Mouse (Mus musculus) liver, embryonic 13.5 days (tissue): ENCODE data around the gene Prr22. TPM values are rescaled to one million over a fixed set of nuclear protein-coding genes. Genes with fewer than 3 reads are reported as not detected.

Experiments
- ATAC-seq: fragments of 200-750 bp; cut with Nextera tagmentation; 2 replicates; pipeline ENCODE4 v1.8.0; 2017; ENCODE audit warnings: low read depth, mild to moderate bottlenecking, moderate number of reproducible peaks, moderate library complexity
- DNase-seq: peaks from one replicate; pipeline ENCODE4 v3.0.0; 2022
- H3K27ac ChIP-seq: fragments of 300-500 bp; sonication (generic); 2 replicates; pipeline ENCODE4 v1.5.1; 2015; ENCODE audit warnings: moderate library complexity, mild to moderate bottlenecking, inconsistent platforms
- H3K27me3 ChIP-seq: fragments of 300-500 bp; sonication (generic); 2 replicates; pipeline ENCODE4 v1.6.1; 2015; ENCODE audit warnings: mild to moderate bottlenecking, inconsistent platforms
- H3K36me3 ChIP-seq: fragments of 300-500 bp; sonication (generic); 2 replicates; pipeline ENCODE4 v1.6.1; 2015; ENCODE audit warnings: mild to moderate bottlenecking, inconsistent platforms
- H3K4me1 ChIP-seq: fragments of 300-500 bp; sonication (generic); replicated peaks from 2 replicates; pipeline ENCODE4 v1.6.1; 2015; ENCODE audit warnings: inconsistent platforms
- H3K4me2 ChIP-seq: fragments of 300-500 bp; sonication (generic); 2 replicates; pipeline ENCODE4 v1.6.1; 2015; ENCODE audit warnings: inconsistent platforms, mild to moderate bottlenecking, moderate library complexity
- H3K4me3 ChIP-seq: fragments of 300-500 bp; sonication (generic); replicated peaks from 2 replicates; pipeline ENCODE4 v1.5.1; 2015; ENCODE audit warnings: mild to moderate bottlenecking, inconsistent platforms
- H3K9ac ChIP-seq: fragments of 300-500 bp; sonication (generic); 2 replicates; pipeline ENCODE4 v1.6.1; 2015; ENCODE audit warnings: mild to moderate bottlenecking, inconsistent platforms
- H3K9me3 ChIP-seq: fragments of 300-500 bp; sonication (generic); replicated peaks from 2 replicates; pipeline ENCODE4 v1.6.1; 2016; ENCODE audit warnings: inconsistent platforms
- WGBS: fragments of 180-500 bp; shearing (Covaris S2); methylation state at CpG from one replicate; pipeline ENCODE4 v1.1.7; 2015; ENCODE audit not compliant: insufficient replicate concordance; 5-methylcytosine and 5-hydroxymethylcytosine counted together
- polyA plus RNA-seq: library from polyadenylated mRNA; unstranded; fragments of >200 nt; fragmentation: Nextera tagmentation; extraction: Ambion mirVana; gene quantifications from 2 replicates; pipeline ENCODE4 v1.2.1, GENCODE M21; 2015

Prr22 gene
- polyA plus RNA-seq, 1 experiment from 2014 or later = 0.45 TPM

- no peak overlapping the region for H3K27ac ChIP-seq
- no peaks in the 10 kb centered on the region for H3K36me3 ChIP-seq
- H3K4me3 ChIP-seq = no peak overlapping the region
- H3K4me2 ChIP-seq = no peak overlapping the region
- H3K27me3 ChIP-seq = peaks cover 58% of the 10 kb centered on the region
- no peak for DNase-seq
- WGBS = 60% methylated on average over 17 of the region's 17 CpGs
- no peaks in the 10 kb centered on the region for H3K4me1 ChIP-seq
- H3K9me3 ChIP-seq = no peaks in the 10 kb centered on the region
- no peak overlapping the region for H3K9ac ChIP-seq
- no peak for ATAC-seq
These were observed 29.3 kb upstream of the Prr22 start for GRCm38 (mm10) chr17:56740788-56741160.

DNA sequence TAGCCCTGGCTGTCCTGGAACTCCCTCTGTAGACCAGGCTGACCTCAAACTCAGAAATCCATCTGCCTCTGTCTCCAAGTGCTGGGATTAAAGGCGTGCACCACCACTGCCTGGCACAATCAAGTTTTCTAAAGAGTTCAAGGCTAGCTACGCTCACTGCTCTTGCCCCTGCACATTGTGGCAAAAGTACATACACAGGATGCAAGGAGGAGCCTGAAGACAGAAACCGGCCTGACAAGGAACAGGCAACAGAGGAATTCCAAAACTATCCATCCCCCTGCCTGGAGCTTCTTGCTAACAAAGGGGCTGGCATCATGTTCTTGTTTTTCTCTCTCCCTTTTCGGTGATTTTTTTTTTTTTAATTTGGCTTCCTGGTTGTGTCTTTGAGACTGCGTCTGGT, 25.9 kb upstream of the Prr22 start:
- WGBS = 40% methylated on average over 5 of the region's 5 CpGs
- H3K36me3 ChIP-seq = no peaks in the 10 kb centered on the region
- DNase-seq (no peak), ATAC-seq (no peak)
- H3K4me2 ChIP-seq = no peak overlapping the region
- no peaks in the 10 kb centered on the region for H3K9me3 ChIP-seq
- no peak overlapping the region for H3K4me3 ChIP-seq
- peaks cover 47% of the 10 kb centered on the region for H3K27me3 ChIP-seq
- no peak overlapping the region for H3K9ac ChIP-seq
- no peak overlapping the region for H3K27ac ChIP-seq
- no peaks in the 10 kb centered on the region for H3K4me1 ChIP-seq

DNA sequence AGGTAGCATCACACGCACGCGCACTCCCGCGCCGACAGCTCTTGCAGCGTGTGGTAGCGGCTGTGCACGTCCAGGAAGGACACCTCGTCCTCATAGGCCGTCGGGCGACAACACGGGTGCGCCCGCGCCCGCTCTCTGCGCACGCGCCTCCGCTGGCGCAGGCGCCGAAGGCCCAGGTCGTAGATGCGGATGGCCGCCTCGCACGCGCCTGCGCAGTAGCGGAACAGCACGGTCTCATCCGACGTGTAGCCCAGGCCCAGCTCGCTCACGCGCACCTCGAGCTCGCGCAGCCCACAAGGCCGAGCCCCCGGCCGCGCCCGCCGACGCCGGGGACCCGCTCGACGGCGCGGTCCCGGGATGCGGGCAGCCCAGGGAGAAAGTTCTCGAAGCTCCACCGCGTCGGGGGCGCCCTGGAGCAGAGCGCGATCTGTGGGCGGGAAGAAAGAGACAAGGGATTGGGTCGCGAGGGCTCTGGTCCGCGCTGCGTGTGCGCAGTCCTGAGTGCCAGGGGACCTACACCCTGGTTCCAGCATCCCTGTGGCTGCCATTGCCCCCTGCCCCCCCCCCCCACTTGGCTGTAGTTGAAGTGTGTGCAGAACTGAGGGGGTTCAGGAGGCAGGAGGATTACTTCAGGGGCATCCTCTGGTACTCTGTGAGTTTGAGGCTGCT, 18.5 kb upstream of the Prr22 start:
- Histone ChIP-seq H3K27me3 (peaks cover 91% of the 10 kb centered on the region), H3K4me2 (peak overlapping the region; percentile 56), H3K9ac (peak overlapping the region; percentile 36; the same call in 1 of the 2 replicates), H3K27ac (no peak overlapping the region), H3K4me1 (peaks cover 31% of the 10 kb centered on the region), H3K4me3 (peak overlapping the region; percentile 41), H3K36me3 (no peaks in the 10 kb centered on the region), H3K9me3 (no peaks in the 10 kb centered on the region)
- WGBS = 26% methylated on average over 71 of the region's 71 CpGs
- peak; percentile 64 for ATAC-seq
- DNase-seq = peak; percentile 60

- Histone ChIP-seq H3K27ac (no peak overlapping the region), H3K9me3 (no peaks in the 10 kb centered on the region), H3K4me3 (no peak overlapping the region), H3K4me1 (peaks cover 49% of the 10 kb centered on the region), H3K4me2 (no peak overlapping the region), H3K36me3 (no peaks in the 10 kb centered on the region), H3K27me3 (peaks cover 86% of the 10 kb centered on the region), H3K9ac (no peak overlapping the region)
- no peak for ATAC-seq
- WGBS = 38% methylated on average over 15 of the region's 15 CpGs
- DNase-seq = no peak
These were observed 16.6 kb upstream of the Prr22 start for GRCm38 (mm10) chr17:56753452-56753851.

DNA sequence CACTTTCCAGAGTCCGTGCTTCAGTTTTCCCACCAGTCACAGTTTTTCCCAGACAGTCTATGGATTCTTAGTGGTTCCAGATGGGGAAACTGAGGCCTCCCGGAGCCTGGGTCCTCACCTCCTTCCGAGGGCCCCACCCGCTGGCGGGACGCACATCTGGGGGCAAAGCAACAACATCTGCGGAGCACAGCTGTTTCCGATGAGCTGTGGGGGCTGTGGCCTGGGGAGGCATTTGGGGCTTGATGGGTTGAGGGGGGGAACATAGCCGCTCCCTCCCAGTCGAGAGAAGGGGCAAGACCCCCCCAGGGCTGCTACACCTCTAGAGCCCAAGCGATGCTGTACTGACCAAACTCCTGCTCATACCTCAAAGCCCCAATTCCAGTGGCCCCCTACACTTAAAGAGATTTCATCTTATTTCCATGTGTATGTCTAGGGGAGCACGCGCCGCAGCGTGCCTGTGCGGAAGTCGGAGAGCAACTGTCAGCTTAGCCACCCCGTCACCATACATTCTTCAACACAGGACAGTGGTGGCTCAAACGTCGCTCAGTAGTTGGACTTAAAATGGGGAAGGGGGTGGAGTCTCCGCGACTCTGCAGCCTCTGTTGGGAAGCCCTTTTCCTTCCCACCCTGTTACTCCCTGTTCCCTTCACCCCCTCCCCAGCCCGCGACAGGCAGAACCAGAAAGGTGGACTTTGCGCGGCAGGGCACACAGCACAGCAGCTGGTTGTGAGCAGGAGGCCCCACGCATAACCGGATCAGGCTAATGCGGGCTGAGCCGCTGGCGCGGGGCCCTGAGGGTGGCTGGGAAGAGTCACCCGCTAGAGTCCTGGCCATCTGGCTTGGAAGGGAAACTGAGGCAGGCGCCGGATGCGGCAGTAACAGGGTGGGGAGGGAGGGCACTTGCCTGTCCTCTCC, 15.5 kb upstream of the Prr22 start:
- 0 out of 2 replicates have a peak overlapping the region, but pooled peaks have one; percentile 2 for H3K9ac ChIP-seq
- peak overlapping the region; percentile 22 for H3K4me3 ChIP-seq
- H3K4me2 ChIP-seq = peak overlapping the region; percentile 38
- H3K9me3 ChIP-seq = no peaks in the 10 kb centered on the region
- no peaks in the 10 kb centered on the region for H3K36me3 ChIP-seq
- H3K27me3 ChIP-seq = peaks cover 81% of the 10 kb centered on the region
- no peak overlapping the region for H3K27ac ChIP-seq
- DNase-seq (no peak), ATAC-seq (no peak)
- H3K4me1 ChIP-seq = peaks cover 60% of the 10 kb centered on the region
- 8% methylated on average over 36 of the region's 36 CpGs for WGBS

- peak; percentile 1; the same call in 1 of the 2 replicates for ATAC-seq
- WGBS = 2% methylated on average over 50 of the region's 51 CpGs
- no peak overlapping the region for H3K27ac ChIP-seq
- no peaks in the 10 kb centered on the region for H3K9me3 ChIP-seq
- H3K4me1 ChIP-seq = peaks cover 72% of the 10 kb centered on the region
- H3K36me3 ChIP-seq = no peaks in the 10 kb centered on the region
- no peak for DNase-seq
- H3K4me3 ChIP-seq = peak overlapping the region; percentile 60
- H3K9ac ChIP-seq = peak overlapping the region; percentile 76
- peak overlapping the region; percentile 92 for H3K4me2 ChIP-seq
- peaks cover 63% of the 10 kb centered on the region for H3K27me3 ChIP-seq
These were observed 13.2 kb upstream of the Prr22 start for GRCm38 (mm10) chr17:56756703-56757399.

DNA sequence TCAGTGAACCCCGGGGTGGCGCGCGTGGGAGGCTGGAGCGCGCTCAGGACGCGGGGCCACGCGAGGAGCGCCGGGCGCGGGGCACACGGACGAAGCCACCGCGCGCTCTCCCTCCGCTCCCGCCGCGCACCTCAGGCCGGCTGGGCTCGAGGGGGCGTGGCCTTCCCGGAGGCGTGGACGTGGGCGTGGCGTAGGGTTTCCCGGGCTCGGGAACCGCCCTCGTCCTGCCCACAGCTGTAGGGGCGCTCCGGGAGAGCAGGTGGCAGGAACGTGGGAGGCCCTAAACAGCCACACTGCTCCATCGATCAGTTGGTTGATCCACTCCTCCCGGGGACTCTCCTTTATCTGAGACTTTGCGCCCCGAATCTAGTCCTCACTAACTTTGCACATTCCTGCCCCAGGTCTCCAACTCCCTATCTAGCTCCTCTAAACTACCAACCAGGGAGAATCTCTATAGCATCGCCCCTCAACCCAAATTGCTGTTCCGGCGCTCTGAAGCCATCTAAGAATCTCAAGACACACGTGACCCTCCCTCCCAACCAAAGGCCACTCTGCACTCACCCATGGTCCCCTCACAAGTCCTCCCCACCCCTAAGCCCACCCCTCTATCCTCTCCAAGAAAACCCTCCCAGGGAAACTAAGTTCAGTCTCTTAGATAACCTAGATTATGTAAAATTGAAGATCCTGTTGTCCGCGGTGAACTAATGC, 12.5 kb upstream of the Prr22 start, which contains the start of gene Nrtn:
Gene Nrtn, minus strand, starts transcription at position 115 of the 708 bp plus-strand sequence.
- DNase-seq = peak; percentile 90
- Histone ChIP-seq H3K9me3 (no peaks in the 10 kb centered on the region), H3K36me3 (no peaks in the 10 kb centered on the region), H3K4me2 (peak within 1 kb of the TSS; percentile 92), H3K27ac (peak within 1 kb of the TSS; percentile 78), H3K4me1 (peaks cover 71% of the 10 kb centered on the region), H3K9ac (peak within 1 kb of the TSS; percentile 76), H3K4me3 (peak within 1 kb of the TSS; percentile 60), H3K27me3 (peaks cover 56% of the 10 kb centered on the region)
- ATAC-seq = peak; percentile 61
- WGBS = 1% methylated on average over 47 of the region's 48 CpGs

DNA sequence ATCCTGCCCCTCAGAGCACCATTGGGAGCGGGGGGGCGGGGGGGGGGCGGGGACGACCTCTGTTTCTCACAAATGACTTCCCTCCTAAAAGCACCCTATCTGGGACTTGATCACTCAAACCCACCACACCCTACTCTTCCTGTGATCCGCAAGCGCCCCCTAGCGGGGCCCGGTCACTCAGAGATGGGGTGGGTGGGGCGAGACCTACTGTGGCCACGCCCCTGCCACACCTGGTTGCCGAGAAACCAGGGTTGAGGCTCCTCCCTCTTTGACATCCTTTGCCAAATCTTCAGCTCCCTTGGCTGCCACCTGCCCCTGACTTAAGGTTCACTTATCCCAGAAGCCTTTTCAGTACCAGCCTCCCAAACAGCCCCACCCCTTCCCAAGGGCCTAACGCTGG, 11.9 kb upstream of the Prr22 start:
- Histone ChIP-seq H3K27ac (peak overlapping the region; percentile 78; the same call in 1 of the 2 replicates), H3K4me2 (peak overlapping the region; percentile 92), H3K4me3 (peak overlapping the region; percentile 60), H3K27me3 (peaks cover 50% of the 10 kb centered on the region), H3K36me3 (no peaks in the 10 kb centered on the region), H3K9me3 (no peaks in the 10 kb centered on the region), H3K4me1 (peaks cover 74% of the 10 kb centered on the region), H3K9ac (peak overlapping the region; percentile 76; the same call in 1 of the 2 replicates)
- DNase-seq (peak; percentile 81), ATAC-seq (0 out of 2 replicates have a peak, but pooled peaks have one; percentile 6)
- WGBS = 6% methylated on average over 12 of the region's 12 CpGs

- Histone ChIP-seq H3K4me3 (no peak overlapping the region), H3K27ac (no peak overlapping the region)
These were observed 10.8 kb upstream of the Prr22 start for GRCm38 (mm10) chr17:56759261-56759660.

GRCm38 (mm10) chr17:56761077-56761476, 9.0 kb upstream of the Prr22 start:
- H3K36me3 ChIP-seq = no peaks in the 10 kb centered on the region
- H3K4me2 ChIP-seq = peak overlapping the region; percentile 85
- DNase-seq (no peak), ATAC-seq (no peak)
- peak overlapping the region; percentile 2; the same call in 1 of the 2 replicates for H3K27ac ChIP-seq
- 0 out of 2 replicates have a peak overlapping the region, but pooled peaks have one; percentile 62 for H3K4me3 ChIP-seq
- H3K4me1 ChIP-seq = peaks cover 81% of the 10 kb centered on the region
- no peaks in the 10 kb centered on the region for H3K9me3 ChIP-seq
- 59% methylated on average over 3 of the region's 3 CpGs for WGBS
- H3K9ac ChIP-seq = peak overlapping the region; percentile 78; the same call in 1 of the 2 replicates
- H3K27me3 ChIP-seq = peaks cover 21% of the 10 kb centered on the region

More at GRCm38 (mm10) chr17:56759261-56759660, 10.8 kb upstream of the Prr22 start:
- H3K36me3 ChIP-seq = no peaks in the 10 kb centered on the region
- H3K9me3 ChIP-seq = no peaks in the 10 kb centered on the region
- ATAC-seq = no peak
- 68% methylated on average over 7 of the region's 7 CpGs for WGBS
- peaks cover 39% of the 10 kb centered on the region for H3K27me3 ChIP-seq
- DNase-seq = no peak
- no peak overlapping the region for H3K4me2 ChIP-seq
- H3K4me1 ChIP-seq = peaks cover 82% of the 10 kb centered on the region
- no peak overlapping the region for H3K9ac ChIP-seq
